Mouse (Mus musculus): ENCODE measurements around the gene Crybg3.
"Not testable (repeated sequence)": the region's sequence is repeated elsewhere in the genome, so short reads cannot be mapped to it uniquely, and the experiment has no call there.

Crybg3 gene

DNA sequence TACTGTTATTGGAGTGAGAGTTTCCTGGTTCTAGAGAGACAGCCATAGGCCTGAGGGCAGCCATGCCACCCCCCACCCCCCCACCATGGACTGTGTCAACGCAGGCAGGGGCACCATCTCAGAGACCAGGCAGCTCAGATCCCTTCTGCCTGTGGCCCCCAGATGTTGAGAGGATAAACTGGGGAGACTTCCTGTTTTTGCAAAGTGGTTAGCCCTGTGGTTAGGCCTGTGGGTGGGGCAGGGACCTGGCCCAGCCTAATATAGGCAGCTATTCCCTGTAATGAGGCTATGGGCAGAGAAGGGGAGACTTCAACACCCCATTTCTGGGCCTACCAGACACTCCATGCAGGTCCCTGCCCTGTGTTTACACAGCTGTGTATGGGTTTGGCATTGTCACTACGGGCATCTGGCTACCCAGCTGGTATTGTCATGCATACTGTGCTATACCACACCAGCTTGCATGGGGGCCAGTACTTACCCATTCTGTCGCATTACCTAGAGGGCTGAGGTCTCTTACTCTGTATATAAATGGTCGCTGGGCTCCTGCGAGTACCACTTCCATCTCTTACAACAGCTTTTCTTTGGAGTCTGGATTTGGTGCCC lies 141.4 kb downstream of the Crybg3 start:
- not testable (repeated sequence) for DNase-seq (ENCODE audit: low read depth, low spot score)

DNA sequence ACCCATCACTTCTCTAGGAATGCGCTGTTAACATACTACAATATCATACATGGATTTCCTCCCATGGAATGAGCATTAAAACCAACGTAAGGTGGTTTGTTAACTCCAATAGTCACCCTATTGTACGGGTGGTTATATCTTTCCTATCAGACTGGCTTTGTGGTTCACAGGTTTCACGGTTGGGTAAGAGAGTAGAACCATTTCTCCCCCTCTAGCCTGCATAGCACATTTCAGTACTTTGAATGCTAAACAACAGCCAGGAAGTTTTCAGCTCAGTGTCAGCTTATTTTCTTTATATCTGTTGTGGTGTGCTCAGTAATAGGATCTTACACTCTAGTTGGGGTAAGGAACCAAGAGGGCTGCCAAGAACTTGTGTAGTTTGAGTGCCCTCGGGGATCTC lies 149.0 kb downstream of the Crybg3 start:
- DNase-seq (ENCODE audit: low read depth, low spot score) = no peak

- no peak for DNase-seq (ENCODE audit: low read depth, low spot score)
Observed at GRCm38 (mm10) chr16:59449092-59449491, 151.7 kb downstream of the Crybg3 start.

GRCm38 (mm10) chr16:59448181-59448580 lies 152.6 kb downstream of the Crybg3 start:
- peak; percentile 9 for DNase-seq (ENCODE audit: low read depth, low spot score)

- DNase-seq (ENCODE audit: low read depth, low spot score) = no peak
Observed at GRCm38 (mm10) chr16:59444880-59445559, 155.8 kb downstream of the Crybg3 start.
